Mouse (Mus musculus) B cell, adult 2 months (primary cell): Measurements from ENCODE around the gene Mrtfa.

ENCODE experiments used
- DNase-seq, 2 experiments: peaks; one replicate each; pipeline ENCODE4 v3.0.0; 2022

The Mrtfa gene

GRCm38 (mm10) chr15:81098689-81099088, 91.9 kb downstream of the Mrtfa start:
- DNase-seq = no peak

GRCm38 (mm10) chr15:81097896-81098295, 92.7 kb downstream of the Mrtfa start:
- DNase-seq = no peak

- no peak for DNase-seq
Measured at GRCm38 (mm10) chr15:81097456-81097855, 93.1 kb downstream of the Mrtfa start.

- no peak for DNase-seq
Measured at GRCm38 (mm10) chr15:81096329-81097055, 94.1 kb downstream of the Mrtfa start.

- no peak for DNase-seq
Measured at GRCm38 (mm10) chr15:81093032-81093431, 97.5 kb downstream of the Mrtfa start.

- no peak for DNase-seq
Measured at GRCm38 (mm10) chr15:81091718-81092117, 98.8 kb downstream of the Mrtfa start.

- DNase-seq = no peak
Measured at GRCm38 (mm10) chr15:81087529-81087928, 103.0 kb downstream of the Mrtfa start.

GRCm38 (mm10) chr15:81086644-81087480, 103.7 kb downstream of the Mrtfa start:
- no peak for DNase-seq

GRCm38 (mm10) chr15:81083826-81084225, 106.7 kb downstream of the Mrtfa start:
- no peak for DNase-seq

- DNase-seq = no peak
Measured at GRCm38 (mm10) chr15:81083281-81083680, 107.3 kb downstream of the Mrtfa start.

- no peak for DNase-seq
Measured at GRCm38 (mm10) chr15:81081216-81081615, 109.3 kb downstream of the Mrtfa start.

GRCm38 (mm10) chr15:81080405-81080804, 110.2 kb downstream of the Mrtfa start:
- DNase-seq = no peak

GRCm38 (mm10) chr15:81079255-81079654, 111.3 kb downstream of the Mrtfa start:
- DNase-seq = no peak

- DNase-seq = peak; percentile 35 to 46
Measured at GRCm38 (mm10) chr15:81077551-81077950, 113.0 kb downstream of the Mrtfa start.

GRCm38 (mm10) chr15:81074543-81074942, 116.0 kb downstream of the Mrtfa start:
- DNase-seq = no peak

GRCm38 (mm10) chr15:81073751-81074150, 116.8 kb downstream of the Mrtfa start:
- no peak for DNase-seq

GRCm38 (mm10) chr15:81072748-81073147, 117.8 kb downstream of the Mrtfa start:
- DNase-seq = peak; percentile 43 to 56

- DNase-seq = no peak
Measured at GRCm38 (mm10) chr15:81070470-81070869, 120.1 kb downstream of the Mrtfa start.

- no peak for DNase-seq
Measured at GRCm38 (mm10) chr15:81068641-81069381, 121.7 kb downstream of the Mrtfa start.

GRCm38 (mm10) chr15:81067761-81068160, 122.8 kb downstream of the Mrtfa start:
- DNase-seq = no peak

- DNase-seq = no peak
Measured at GRCm38 (mm10) chr15:81066976-81067375, 123.6 kb downstream of the Mrtfa start.

GRCm38 (mm10) chr15:81064661-81065060, 125.9 kb downstream of the Mrtfa start:
- no peak for DNase-seq

GRCm38 (mm10) chr15:81064143-81064542, 126.4 kb downstream of the Mrtfa start:
- DNase-seq = peak; percentile 67 to 72
